In the genomic region with DNA sequence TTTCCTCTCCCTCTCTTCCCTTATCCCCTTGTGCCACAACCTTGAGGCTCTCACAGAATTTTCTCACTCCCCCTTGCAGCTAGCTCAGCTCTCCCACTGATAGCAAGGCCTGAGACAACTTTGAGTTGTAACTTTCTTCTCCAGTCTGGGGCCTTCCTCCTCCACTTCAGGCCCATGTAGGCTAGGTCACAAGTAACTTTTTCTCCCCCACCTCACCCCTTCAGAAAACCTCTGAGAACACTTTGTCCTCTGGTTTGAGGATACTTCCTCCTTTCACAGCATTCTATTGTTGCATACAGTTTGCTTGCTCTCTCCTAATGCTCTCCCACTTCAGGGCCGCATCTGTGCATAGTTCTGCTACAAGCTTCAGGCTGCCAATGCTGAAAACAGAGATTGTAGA, we compare ENCODE assay signal across 22 mouse cellular contexts. TPM values are rescaled to one million over a fixed set of nuclear protein-coding genes. Genes with fewer than 3 reads are reported as not detected.
DNase-seq lines count a peak whose midpoint lies in the region; ATAC-seq and TF ChIP-seq lines count a peak whose summit lies in the region.
"Had no signal": no experiment of that assay in that cellular context is flagged by ENCODE, and none has a peak within 500 bp of the region (broad histone marks: within the 10 kb centered on the region; RNA-seq: fewer than 3 reads in every experiment).

No protein-coding gene starts in this region.

- TF ChIP-seq CTCF in spleen, adult 2 months (IDR thresholded peaks at IDR 0.05; ENCODE audit: extremely low read depth, insufficient read depth, insufficient read length, insufficient replicate concordance): no peak
- TF ChIP-seq CTCF in bone marrow, adult 2 months (IDR thresholded peaks at IDR 0.05; ENCODE audit: control insufficient read depth, insufficient read depth, low read length): no peak

- TF ChIP-seq POLR2A in spleen, adult 2 months (IDR thresholded peaks at IDR 0.05; ENCODE audit: low read depth, low read length): no peak
- no peak for TF ChIP-seq POLR2A in bone marrow, adult 2 months (IDR thresholded peaks at IDR 0.05; ENCODE audit: borderline replicate concordance, control insufficient read depth, low read depth, low read length)

- no peak overlapping the region for H3K9ac ChIP-seq in heart, embryonic 12.5 days
- H3K9ac ChIP-seq: forebrain, embryonic 12.5 days had no signal

- 90% methylated on average over 1 of the region's 1 CpGs for WGBS in heart, embryonic 12.5 days
- 47% methylated on average over 1 of the region's 1 CpGs for WGBS in spleen, adult 2 months
- 41% methylated on average over 1 of the region's 1 CpGs for WGBS in bone marrow, adult 2 months

- ATAC-seq in heart, embryonic 12.5 days (ENCODE audit: insufficient number of reproducible peaks, low FRiP score): no peak
- ATAC-seq in megakaryocyte progenitor cell, adult 5-6 weeks (replicated peaks; ENCODE audit: poor library complexity): 0 out of 2 replicates have a peak, but pooled peaks have one; percentile 15
- ATAC-seq: activated CD4-positive, CD25-positive, alpha-beta regulatory T cell, adult 4 months; midbrain, embryonic 16.5 days had no signal

- H3K36me3 ChIP-seq in heart, embryonic 12.5 days: no peaks in the 10 kb centered on the region
- no peaks in the 10 kb centered on the region for H3K36me3 ChIP-seq in spleen, adult 2 months (ENCODE audit: control insufficient read depth, insufficient read depth, low read length)
- H3K36me3 ChIP-seq: forebrain, embryonic 12.5 days had no signal

- DNase-seq in heart, adult 8-10 months (ENCODE audit: low spot score): peak; percentile 40
- peak in 1 of 2 experiments; percentile 26 for DNase-seq in spleen, adult 2 months (ENCODE audit: low read depth in 1 of 2, low spot score in 2 of 2)
- DNase-seq in spleen, postnatal 14 days (ENCODE audit: low spot score in 2 of 2): no peak
- DNase-seq in adrenal gland, adult 2 months: no peak
- no peak for DNase-seq in layer of hippocampus, postnatal 10 days (ENCODE audit: low spot score in 2 of 2)
- DNase-seq: adrenal gland, postnatal 25 days; cerebellum, adult 8-10 months; kidney, adult 2 months; kidney, postnatal 10 days; left cerebral cortex, postnatal 4 days; retina, postnatal 1 day; right cerebral cortex, postnatal 4 days; thymus, adult 2 months had no signal

- no peaks in the 10 kb centered on the region for H3K9me3 ChIP-seq in heart, embryonic 12.5 days (replicated peaks)
- H3K9me3 ChIP-seq: forebrain, embryonic 12.5 days; megakaryocyte, embryonic 14.5 days had no signal

- H3K4me1 ChIP-seq in heart, embryonic 12.5 days (replicated peaks): 0 out of 2 replicates have a peak, but pooled peaks cover 3% of the 10 kb centered on the region
- peaks cover 18% of the 10 kb centered on the region; the same call in 1 of the 2 replicates for H3K4me1 ChIP-seq in spleen, adult 2 months (ENCODE audit: control insufficient read depth, insufficient read depth, insufficient read length)
- no peaks in the 10 kb centered on the region; the same call in 1 of the 2 replicates for H3K4me1 ChIP-seq in bone marrow, adult 2 months (ENCODE audit: control insufficient read depth, insufficient read depth, low read length)
- H3K4me1 ChIP-seq: forebrain, embryonic 12.5 days had no signal

- no peaks in the 10 kb centered on the region for H3K27me3 ChIP-seq in heart, embryonic 12.5 days (replicated peaks)
- no peaks in the 10 kb centered on the region for H3K27me3 ChIP-seq in spleen, adult 2 months (ENCODE audit: control insufficient read depth, insufficient read depth, low read length)
- H3K27me3 ChIP-seq: forebrain, embryonic 12.5 days; megakaryocyte, embryonic 14.5 days had no signal

- H3K27ac ChIP-seq in heart, embryonic 12.5 days (ENCODE audit: poor library complexity, severe bottlenecking): no peak overlapping the region
- peak overlapping the region; percentile 64 for H3K27ac ChIP-seq in spleen, adult 2 months (ENCODE audit: insufficient read depth, low read length)
- peak overlapping the region; percentile 70 for H3K27ac ChIP-seq in bone marrow, adult 2 months (ENCODE audit: control insufficient read depth, insufficient read depth, low read depth, low read length, poor library complexity)
- H3K27ac ChIP-seq: forebrain, embryonic 12.5 days; heart, adult 2 months; left cerebral cortex, adult 2 months had no signal

- no peak overlapping the region for H3K4me2 ChIP-seq in heart, embryonic 12.5 days
- H3K4me2 ChIP-seq: forebrain, embryonic 12.5 days had no signal

- no peak overlapping the region for H3K4me3 ChIP-seq in heart, embryonic 12.5 days
- H3K4me3 ChIP-seq in spleen, adult 2 months (ENCODE audit: extremely low read depth, insufficient read depth, insufficient read length): no peak overlapping the region
- H3K4me3 ChIP-seq in bone marrow, adult 2 months (replicated peaks; ENCODE audit: control insufficient read depth, low read depth, low read length): no peak overlapping the region
- H3K4me3 ChIP-seq: forebrain, embryonic 12.5 days; heart, adult 2 months; left cerebral cortex, adult 2 months; megakaryocyte, embryonic 14.5 days had no signal

RNA-seq across cellular contexts. Expression of a gene that starts 4.4 kb away (rescaled TPM):
- total RNA-seq in heart, adult 8-10 months (2022): 10 to 100 TPM; 35.5 to 42.1 (median 38.2) TPM
- polyA plus RNA-seq in heart, embryonic 12.5 days (2016; fragmentation: Nextera tagmentation; extraction: Ambion mirVana): 24.7 TPM in 2 replicates
- polyA plus RNA-seq in spleen, adult 2 months (2012; rRNA removed): 8.5 and 10.9 TPM in 2 replicates
- 62.9 and 88.7 TPM in 2 replicates for polyA plus RNA-seq in bone marrow, adult 2 months (2011; ENCODE audit: insufficient read depth, insufficient read length, low replicate concordance, missing spikeins)
- total RNA-seq in megakaryocyte progenitor cell, adult 5-6 weeks (2015): 177 and 201 TPM in 2 replicates
- 114 and 158 TPM in 2 replicates for total RNA-seq in megakaryocyte progenitor cell, adult 5-6 weeks (2017)
- total RNA-seq in adrenal gland, adult 2 months (2021): 100 to 1,000 TPM in 1 of 2 experiments, 10 to 100 TPM in 1; 98.3 to 113 TPM
- 1.4 and 2.2 TPM in 2 replicates for polyA plus RNA-seq in adrenal gland, adult 2 months (2012; rRNA removed)
- 100 to 1,000 TPM; 132 to 140 TPM for total RNA-seq in layer of hippocampus, postnatal 10 days (2021)

RNA-seq across cellular contexts. Expression of a gene that starts 58.0 kb away (rescaled TPM):
- total RNA-seq in heart, adult 8-10 months (2022): 1 to 10 TPM; 1.3 to 1.8 (median 1.8) TPM
- 6.6 and 7.4 TPM in 2 replicates for polyA plus RNA-seq in heart, embryonic 12.5 days (2016; fragmentation: Nextera tagmentation; extraction: Ambion mirVana)
- polyA plus RNA-seq in spleen, adult 2 months (2012; rRNA removed): 1.4 and 1.9 TPM in 2 replicates
- 2.0 and 3.6 TPM in 2 replicates for polyA plus RNA-seq in bone marrow, adult 2 months (2011; ENCODE audit: insufficient read depth, insufficient read length, low replicate concordance, missing spikeins)
- 27.6 and 28.0 TPM in 2 replicates for total RNA-seq in megakaryocyte progenitor cell, adult 5-6 weeks (2015)
- 14.2 and 15.2 TPM in 2 replicates for total RNA-seq in megakaryocyte progenitor cell, adult 5-6 weeks (2017)
- total RNA-seq in adrenal gland, adult 2 months (2021): 1 to 10 TPM; 2.9 to 8.3 TPM
- polyA plus RNA-seq in adrenal gland, adult 2 months (2012; rRNA removed): 0.15 and 0.16 TPM in 2 replicates
- total RNA-seq in layer of hippocampus, postnatal 10 days (2021): 1 to 10 TPM; 6.6 TPM
- polyA plus RNA-seq: activated CD4-positive, CD25-positive, alpha-beta regulatory T cell, adult 4 months had no signal
